Mouse (Mus musculus) intestine, embryonic 16.5 days (tissue): ENCODE data around the gene Fndc10. TPM values are rescaled to one million over a fixed set of nuclear protein-coding genes. Genes with fewer than 3 reads are reported as not detected.

Experiments used
- ATAC-seq: fragments of 200-750 bp; cut with Nextera tagmentation; 2 replicates; pipeline ENCODE4 v1.8.0; 2017; ENCODE audit warnings: moderate TSS enrichment, moderate library complexity
- H3K27ac ChIP-seq: fragments of 300-500 bp; sonication (generic); 2 replicates; pipeline ENCODE4 v1.5.1; 2014; ENCODE audit warnings: mild to moderate bottlenecking, low read length
- H3K27me3 ChIP-seq: fragments of 300-500 bp; sonication (generic); replicated peaks from 2 replicates; pipeline ENCODE4 v1.6.1; 2014; ENCODE audit warnings: low read length, control low read depth, mixed read lengths; ENCODE audit not compliant: control insufficient read depth, insufficient read depth
- H3K36me3 ChIP-seq: fragments of 300-500 bp; sonication (generic); 2 replicates; pipeline ENCODE4 v1.6.1; 2014; ENCODE audit warnings: low read length, control low read depth; ENCODE audit not compliant: control insufficient read depth, insufficient read depth
- H3K4me1 ChIP-seq: fragments of 300-500 bp; sonication (generic); 2 replicates; pipeline ENCODE4 v1.6.1; 2014; ENCODE audit warnings: low read length, control low read depth, mixed read lengths; ENCODE audit not compliant: control insufficient read depth, insufficient read depth
- H3K4me2 ChIP-seq: fragments of 300-500 bp; sonication (generic); 2 replicates; pipeline ENCODE4 v1.6.1; 2014; ENCODE audit warnings: low read depth, low read length, control low read depth
- H3K4me3 ChIP-seq: fragments of 300-500 bp; sonication (generic); 2 replicates; pipeline ENCODE4 v1.5.1; 2014; ENCODE audit warnings: mild to moderate bottlenecking, low read length
- H3K9ac ChIP-seq: fragments of 300-500 bp; sonication (generic); 2 replicates; pipeline ENCODE4 v1.6.1; 2014; ENCODE audit warnings: low read depth, low read length
- H3K9me3 ChIP-seq: fragments of 300-500 bp; sonication (generic); 2 replicates; pipeline ENCODE4 v1.6.1; 2016; ENCODE audit warnings: low read length, control low read depth; ENCODE audit not compliant: control insufficient read depth
- WGBS: fragments of 180-500 bp; shearing (Covaris S2); extraction: QIAGEN DNeasy Blood & Tissue Kit; methylation state at CpG from one replicate; pipeline ENCODE4 v1.1.7; 2014; 5-methylcytosine and 5-hydroxymethylcytosine counted together
- polyA plus RNA-seq: library from polyadenylated mRNA; unstranded; fragments of >200 nt; fragmentation: Nextera tagmentation; extraction: Ambion mirVana; gene quantifications from 2 replicates; pipeline ENCODE4 v1.2.1, GENCODE M21; 2015

The Fndc10 gene
- polyA plus RNA-seq, 1 experiment from 2014 or later, result 2.0 TPM

GRCm38 (mm10) chr4:155742684-155743083 lies 48.5 kb downstream of the Fndc10 start:
- H3K9ac ChIP-seq, result no peak overlapping the region
- H3K4me1 ChIP-seq, result no peaks in the 10 kb centered on the region
- H3K27me3 ChIP-seq, result no peaks in the 10 kb centered on the region
- no peak overlapping the region for H3K4me2 ChIP-seq
- WGBS, result 94% methylated on average over 5 of the region's 5 CpGs
- H3K9me3 ChIP-seq, result no peaks in the 10 kb centered on the region
- no peak for ATAC-seq
- H3K4me3 ChIP-seq, result no peak overlapping the region
- H3K36me3 ChIP-seq, result peaks cover 14% of the 10 kb centered on the region
- H3K27ac ChIP-seq, result no peak overlapping the region

DNA sequence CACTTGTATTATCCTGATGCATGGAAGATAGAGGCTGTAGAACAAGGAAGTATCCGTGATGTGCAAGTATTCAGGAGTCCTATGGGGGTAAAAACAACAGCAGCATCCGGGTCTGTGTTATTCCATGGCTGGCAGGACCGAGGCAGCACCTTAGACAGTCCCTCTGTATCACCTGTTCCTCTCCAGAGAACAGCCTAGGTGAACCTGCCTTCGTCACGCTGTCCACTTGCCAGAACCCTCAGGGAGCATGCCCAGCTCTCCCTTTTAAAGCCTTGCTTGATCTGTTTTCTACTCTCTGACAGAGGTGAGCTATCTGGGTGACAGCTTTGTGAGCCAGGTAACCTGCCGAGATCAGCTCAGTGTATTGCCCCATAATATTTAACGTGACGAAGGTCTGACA lies 50.3 kb downstream of the Fndc10 start:
- Histone ChIP-seq H3K9me3 (no peaks in the 10 kb centered on the region), H3K36me3 (peaks cover 26% of the 10 kb centered on the region), H3K27ac (no peak overlapping the region), H3K9ac (no peak overlapping the region), H3K27me3 (no peaks in the 10 kb centered on the region), H3K4me2 (no peak overlapping the region), H3K4me1 (no peaks in the 10 kb centered on the region), H3K4me3 (no peak overlapping the region)
- WGBS, result 90% methylated on average over 8 of the region's 8 CpGs
- no peak for ATAC-seq

DNA sequence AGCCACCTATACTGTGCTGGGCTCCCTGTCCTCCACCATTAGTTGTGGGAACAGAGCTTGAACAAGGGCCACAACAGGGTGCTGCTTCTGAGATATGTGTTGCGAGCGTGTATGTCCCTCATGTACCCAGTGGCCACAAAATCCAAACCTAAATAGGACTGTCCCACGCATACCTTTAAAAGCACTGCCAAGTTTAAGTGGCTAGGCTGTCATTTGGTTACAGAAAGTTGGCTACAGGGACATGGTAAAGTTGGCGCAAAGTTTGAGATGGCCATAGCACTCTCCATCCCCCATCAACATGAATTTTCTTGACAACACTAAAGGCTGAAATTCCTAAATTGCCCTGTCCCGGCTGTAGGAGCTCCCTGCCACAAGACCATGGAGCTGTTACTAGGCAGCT lies 51.0 kb downstream of the Fndc10 start:
- 96% methylated on average over 5 of the region's 5 CpGs for WGBS
- H3K27ac ChIP-seq, result no peak overlapping the region
- peaks cover 32% of the 10 kb centered on the region for H3K36me3 ChIP-seq
- H3K4me2 ChIP-seq, result no peak overlapping the region
- no peak overlapping the region for H3K9ac ChIP-seq
- H3K9me3 ChIP-seq, result no peaks in the 10 kb centered on the region
- no peak overlapping the region for H3K4me3 ChIP-seq
- no peaks in the 10 kb centered on the region for H3K4me1 ChIP-seq
- ATAC-seq, result no peak
- no peaks in the 10 kb centered on the region for H3K27me3 ChIP-seq

Other genes starting within 250 kb of the Fndc10 start
- 4.3 and 7.3 TPM in 2 replicates for gene Tmem52, start 225.2 kb upstream of the Fndc10 start, polyA plus RNA-seq
- gene Gnb1, start 203.0 kb upstream of the Fndc10 start, polyA plus RNA-seq, result 300 and 376 TPM in 2 replicates
- gene Nadk, start 132.0 kb upstream of the Fndc10 start, polyA plus RNA-seq, result 97.3 and 98.2 TPM in 2 replicates
- gene Slc35e2, start 92.9 kb upstream of the Fndc10 start, polyA plus RNA-seq, result 6.2 and 7.1 TPM in 2 replicates
- 48.4 and 49.8 TPM in 2 replicates for gene Cdk11b, start 69.5 kb upstream of the Fndc10 start, polyA plus RNA-seq
- gene Gm10563, start 48.9 kb upstream of the Fndc10 start, polyA plus RNA-seq, result not detected in 2 replicates
- gene Mmp23, start 41.0 kb upstream of the Fndc10 start, polyA plus RNA-seq, result 39.6 and 41.3 TPM in 2 replicates
- 18.6 and 18.7 TPM in 2 replicates for gene Mib2, start 25.1 kb upstream of the Fndc10 start, polyA plus RNA-seq
- 155 and 163 TPM in 2 replicates for gene Ssu72, start 10.5 kb downstream of the Fndc10 start, polyA plus RNA-seq
- 0.16 and 0.23 TPM in 2 replicates for gene Tmem240, start 40.5 kb downstream of the Fndc10 start, polyA plus RNA-seq
- gene Atad3a, start 66.8 kb downstream of the Fndc10 start, polyA plus RNA-seq, result 142 and 150 TPM in 2 replicates
- gene Vwa1, start 80.4 kb downstream of the Fndc10 start, polyA plus RNA-seq, result 18.9 TPM in 2 replicates
- 0.89 and 1.1 TPM in 2 replicates for gene Tmem88b, start 91.5 kb downstream of the Fndc10 start, polyA plus RNA-seq
- not detected in 2 replicates for gene Ankrd65, start 96.1 kb downstream of the Fndc10 start, polyA plus RNA-seq
- gene Mrpl20, start 108.5 kb downstream of the Fndc10 start, polyA plus RNA-seq, result 210 and 226 TPM in 2 replicates
- 130 and 131 TPM in 2 replicates for gene Ccnl2, start 118.1 kb downstream of the Fndc10 start, polyA plus RNA-seq
- gene Aurkaip1, start 136.9 kb downstream of the Fndc10 start, polyA plus RNA-seq, result 180 and 196 TPM in 2 replicates
- gene Mxra8, start 145.3 kb downstream of the Fndc10 start, polyA plus RNA-seq, result 76.3 and 80.5 TPM in 2 replicates
- 3.7 and 4.7 TPM in 2 replicates for gene Dvl1, start 153.1 kb downstream of the Fndc10 start, polyA plus RNA-seq
- 0.28 and 0.32 TPM in 2 replicates for gene Tas1r3, start 169.0 kb downstream of the Fndc10 start, polyA plus RNA-seq
- 23.6 and 24.9 TPM in 2 replicates for gene Cptp, start 175.1 kb downstream of the Fndc10 start, polyA plus RNA-seq
- 60.0 and 67.1 TPM in 2 replicates for gene Ints11, start 175.2 kb downstream of the Fndc10 start, polyA plus RNA-seq
- 49.4 and 58.6 TPM in 2 replicates for gene Pusl1, start 197.4 kb downstream of the Fndc10 start, polyA plus RNA-seq
- 9.8 and 10.8 TPM in 2 replicates for gene Acap3, start 197.5 kb downstream of the Fndc10 start, polyA plus RNA-seq
- 89.5 and 93.4 TPM in 2 replicates for gene Ube2j2, start 249.5 kb downstream of the Fndc10 start, polyA plus RNA-seq